Mouse (Mus musculus) layer of hippocampus, adult 9-10 months (tissue): ENCODE results near the gene Efemp2.

ENCODE experiments used
- DNase-seq: peaks from one replicate; pipeline ENCODE4 v3.0.0; 2022; ENCODE audit warnings: low spot score

Efemp2 gene

GRCm38 (mm10) chr19:5500330-5500875 is 26.6 kb downstream of the Efemp2 start:
- DNase-seq = no peak

GRCm38 (mm10) chr19:5503687-5504086 is 29.9 kb downstream of the Efemp2 start, which contains the start of gene 1700020D05Rik:
TSS of gene 1700020D05Rik (minus strand) at chr19:5503787.
- DNase-seq = no peak

- DNase-seq = peak; percentile 99
These were observed 36.6 kb downstream of the Efemp2 start, which contains the start of gene Snx32 for GRCm38 (mm10) chr19:5510031-5511026. TSS of gene Snx32 (minus strand) at chr19:5510538.

GRCm38 (mm10) chr19:5511074-5511632 is 37.4 kb downstream of the Efemp2 start:
- no peak for DNase-seq

DNA sequence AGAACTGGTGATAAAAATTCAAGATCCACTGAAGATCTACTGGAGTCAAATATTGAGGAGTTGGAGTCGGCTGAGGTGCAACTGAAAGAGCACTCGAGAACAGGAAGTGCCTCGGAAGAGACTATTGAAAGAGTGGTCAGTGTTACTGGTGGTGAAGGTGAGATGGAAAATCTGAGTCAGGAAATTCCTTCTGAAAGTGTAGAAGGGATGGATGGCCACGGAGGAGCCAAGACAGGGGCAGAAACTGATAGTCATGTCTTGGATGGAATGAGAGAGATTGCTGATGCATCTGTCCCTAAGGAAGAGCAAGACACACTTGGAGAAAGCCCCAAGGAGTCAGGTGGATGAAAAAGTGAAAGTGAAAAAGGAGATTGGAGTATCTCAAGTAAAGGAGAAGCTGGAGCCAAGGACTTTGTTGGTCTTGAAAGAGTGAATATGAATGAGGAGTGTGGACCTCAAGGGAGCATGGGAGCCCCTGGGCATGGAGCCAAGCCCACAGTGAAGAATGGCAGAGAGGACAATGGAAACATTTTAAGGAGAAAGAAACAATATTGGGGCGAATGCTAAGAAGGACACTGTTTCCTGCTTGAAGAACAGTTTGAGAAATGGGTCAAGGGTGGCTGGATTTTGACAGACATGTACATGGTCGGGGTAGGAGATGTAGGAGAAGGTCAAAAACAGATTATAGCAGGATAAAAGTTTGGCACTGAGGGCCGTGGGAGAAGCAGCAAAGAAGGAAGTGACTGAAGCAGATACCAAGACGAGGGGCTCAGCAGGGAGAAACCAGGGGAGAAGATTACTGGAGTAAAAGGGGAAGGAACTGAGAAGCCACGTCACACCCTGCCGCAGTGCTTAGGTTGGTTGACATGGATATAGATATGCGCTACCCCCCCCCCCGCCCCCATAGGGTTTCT is 38.6 kb downstream of the Efemp2 start:
- no peak for DNase-seq

- DNase-seq = no peak
These were observed 39.2 kb downstream of the Efemp2 start for GRCm38 (mm10) chr19:5513005-5513349.

GRCm38 (mm10) chr19:5515840-5516777 is 42.4 kb downstream of the Efemp2 start:
- DNase-seq = no peak

- no peak for DNase-seq
These were observed 43.3 kb downstream of the Efemp2 start for GRCm38 (mm10) chr19:5516906-5517505.

DNA sequence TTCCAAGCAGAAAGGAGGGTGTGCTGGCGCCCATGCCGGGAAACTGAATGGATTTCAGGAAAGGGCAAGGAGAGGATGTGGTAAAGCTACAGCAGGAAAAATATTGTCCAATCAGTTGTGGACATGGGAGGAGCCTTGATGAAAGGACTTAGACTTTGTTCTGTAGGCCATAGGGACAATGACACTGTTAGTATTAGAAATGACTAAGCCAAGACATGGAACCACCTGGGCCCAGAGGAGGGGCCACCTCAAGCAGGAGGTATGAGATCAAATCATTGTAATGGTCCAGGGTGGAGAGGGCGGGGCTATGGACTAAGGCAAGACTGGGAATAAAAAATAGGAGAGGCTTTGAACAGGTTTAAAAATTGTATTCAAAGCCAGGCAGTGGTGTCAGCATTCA is 45.0 kb downstream of the Efemp2 start:
- no peak for DNase-seq

GRCm38 (mm10) chr19:5525204-5525603 is 51.5 kb downstream of the Efemp2 start:
- DNase-seq = no peak

DNA sequence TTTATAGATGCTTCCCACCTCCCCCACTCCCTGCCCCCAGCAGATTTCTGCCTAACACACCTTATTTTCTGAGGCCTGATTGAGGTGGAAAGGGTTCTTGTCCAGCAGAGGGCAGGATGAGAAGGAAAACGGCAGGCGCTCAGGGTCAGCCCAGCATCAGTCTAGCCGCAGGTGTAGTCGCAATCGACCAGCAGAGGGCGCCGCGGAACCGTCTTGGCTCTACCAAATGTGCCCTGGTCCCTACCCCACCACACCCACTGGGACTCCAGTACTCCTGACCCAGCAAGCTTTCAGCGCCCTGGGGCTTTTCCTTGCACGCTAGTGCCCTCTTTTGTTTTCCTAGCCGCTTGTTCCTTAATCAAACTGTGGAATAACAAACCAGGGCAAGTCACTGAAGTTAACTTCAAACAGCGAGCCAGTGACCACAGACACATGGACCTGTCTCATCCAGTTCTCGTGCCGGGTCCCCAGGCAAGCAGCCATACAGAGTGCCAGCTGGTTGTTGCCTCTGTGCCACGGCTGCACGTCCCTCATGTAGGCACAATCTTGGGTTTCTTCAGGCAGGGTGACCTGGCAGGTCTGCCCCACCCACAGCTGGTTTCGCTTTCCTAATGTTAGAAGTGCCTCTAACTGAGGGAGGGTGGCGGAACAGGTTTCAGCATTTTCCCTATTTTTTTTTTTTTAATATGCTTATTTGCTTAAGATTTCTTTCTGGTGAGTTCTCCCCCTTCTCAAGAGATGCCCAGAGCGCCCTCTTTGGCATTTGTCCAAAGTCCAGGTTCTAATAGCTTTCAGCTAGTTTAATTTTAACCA is 55.8 kb downstream of the Efemp2 start:
- peak; percentile 85 for DNase-seq

DNA sequence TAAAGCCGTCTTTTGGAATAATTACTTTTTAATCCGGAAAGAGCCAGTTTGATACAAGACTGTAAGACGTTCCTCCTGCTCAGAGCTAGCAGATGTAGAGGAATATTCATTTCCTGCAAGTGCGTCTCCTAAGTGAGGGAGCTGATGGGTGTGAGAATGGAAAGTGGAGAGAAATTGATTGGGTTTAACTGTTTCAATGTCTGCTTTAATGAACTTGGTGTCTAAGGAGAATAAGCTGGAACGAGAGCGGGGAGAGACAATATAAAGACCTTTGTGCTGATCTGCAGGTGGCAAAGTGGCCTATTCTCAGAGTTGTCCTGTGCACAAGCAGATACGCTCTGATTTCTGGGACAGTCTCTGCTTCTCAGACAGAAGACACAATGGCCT is 56.4 kb downstream of the Efemp2 start:
- no peak for DNase-seq
